Mouse (Mus musculus): ENCODE data around the gene Timm22. TPM values are rescaled to one million over a fixed set of nuclear protein-coding genes. Genes with fewer than 3 reads are reported as not detected.

The Timm22 gene
- polyA plus RNA-seq (2012; ENCODE audit: insufficient read depth, low replicate concordance) = 4.0 and 29.0 TPM in 2 replicates

- Histone ChIP-seq H3K9me3 (no peaks in the 10 kb centered on the region), H3K36me3 (replicated peaks; ENCODE audit: low read length) (peaks cover 16% of the 10 kb centered on the region), H3K4me3 (replicated peaks) (peak within 1 kb of the TSS; percentile 99), H3K27me3 (replicated peaks) (peaks cover 3% of the 10 kb centered on the region), H3K4me1 (peaks cover 19% of the 10 kb centered on the region)
- TF ChIP-seq FLI1 (IDR thresholded peaks at IDR 0.05; ENCODE audit: low read length) = no peak
- TF ChIP-seq GATA1 (IDR thresholded peaks at IDR 0.05; ENCODE audit: borderline replicate concordance, low read length) = no peak
Measured at GRCm38 (mm10) chr11:76406702-76407583, at the start of gene Timm22. Gene Timm22 (plus strand): TSS chr11:76406952.

- Histone ChIP-seq H3K4me1 (peaks cover 4% of the 10 kb centered on the region; the same call in 1 of the 2 replicates), H3K27me3 (replicated peaks) (peaks cover 6% of the 10 kb centered on the region), H3K9me3 (no peaks in the 10 kb centered on the region), H3K36me3 (replicated peaks; ENCODE audit: low read length) (no peaks in the 10 kb centered on the region), H3K4me3 (replicated peaks) (no peak overlapping the region)
- TF ChIP-seq GATA1 (IDR thresholded peaks at IDR 0.05; ENCODE audit: borderline replicate concordance, low read length) (no peak), FLI1 (IDR thresholded peaks at IDR 0.05; ENCODE audit: low read length) (no peak)
Measured at GRCm38 (mm10) chr11:76357464-76357863, 49.3 kb upstream of the Timm22 start.

GRCm38 (mm10) chr11:76358628-76359320 lies 48.0 kb upstream of the Timm22 start:
- H3K4me1 ChIP-seq = peaks cover 5% of the 10 kb centered on the region; the same call in 1 of the 2 replicates
- no peak overlapping the region for H3K4me3 ChIP-seq (replicated peaks)
- TF ChIP-seq FLI1 (IDR thresholded peaks at IDR 0.05; ENCODE audit: low read length) (no peak), GATA1 (IDR thresholded peaks at IDR 0.05; ENCODE audit: borderline replicate concordance, low read length) (no peak)

GRCm38 (mm10) chr11:76360255-76360654 lies 46.5 kb upstream of the Timm22 start:
- no peak for TF ChIP-seq GATA1 (IDR thresholded peaks at IDR 0.05; ENCODE audit: borderline replicate concordance, low read length)
- TF ChIP-seq FLI1 (IDR thresholded peaks at IDR 0.05; ENCODE audit: low read length) = no peak
- Histone ChIP-seq H3K4me1 (peaks cover 8% of the 10 kb centered on the region; the same call in 1 of the 2 replicates), H3K4me3 (replicated peaks) (no peak overlapping the region), H3K9me3 (no peaks in the 10 kb centered on the region), H3K36me3 (replicated peaks; ENCODE audit: low read length) (no peaks in the 10 kb centered on the region), H3K27me3 (replicated peaks) (no peaks in the 10 kb centered on the region)

More at GRCm38 (mm10) chr11:76358628-76359320, 48.0 kb upstream of the Timm22 start:
- peaks cover 2% of the 10 kb centered on the region for H3K27me3 ChIP-seq (replicated peaks)
- H3K36me3 ChIP-seq (replicated peaks; ENCODE audit: low read length) = no peaks in the 10 kb centered on the region
- no peaks in the 10 kb centered on the region for H3K9me3 ChIP-seq

GRCm38 (mm10) chr11:76361422-76361821 lies 45.3 kb upstream of the Timm22 start:
- TF ChIP-seq FLI1 (IDR thresholded peaks at IDR 0.05; ENCODE audit: low read length) (no peak), GATA1 (IDR thresholded peaks at IDR 0.05; ENCODE audit: borderline replicate concordance, low read length) (no peak)
- Histone ChIP-seq H3K4me1 (peaks cover 10% of the 10 kb centered on the region), H3K9me3 (no peaks in the 10 kb centered on the region), H3K4me3 (replicated peaks) (no peak overlapping the region), H3K36me3 (replicated peaks; ENCODE audit: low read length) (no peaks in the 10 kb centered on the region), H3K27me3 (replicated peaks) (no peaks in the 10 kb centered on the region)

GRCm38 (mm10) chr11:76363178-76363577 lies 43.6 kb upstream of the Timm22 start:
- no peaks in the 10 kb centered on the region for H3K36me3 ChIP-seq (replicated peaks; ENCODE audit: low read length)
- TF ChIP-seq GATA1 (IDR thresholded peaks at IDR 0.05; ENCODE audit: borderline replicate concordance, low read length) = no peak
- TF ChIP-seq FLI1 (IDR thresholded peaks at IDR 0.05; ENCODE audit: low read length) = no peak
- no peak overlapping the region for H3K4me3 ChIP-seq (replicated peaks)
- H3K27me3 ChIP-seq (replicated peaks) = no peaks in the 10 kb centered on the region
- H3K9me3 ChIP-seq = no peaks in the 10 kb centered on the region
- peaks cover 26% of the 10 kb centered on the region for H3K4me1 ChIP-seq

- Histone ChIP-seq H3K36me3 (replicated peaks; ENCODE audit: low read length) (no peaks in the 10 kb centered on the region), H3K27me3 (replicated peaks) (no peaks in the 10 kb centered on the region), H3K4me3 (replicated peaks) (no peak overlapping the region), H3K9me3 (no peaks in the 10 kb centered on the region), H3K4me1 (peaks cover 28% of the 10 kb centered on the region)
- TF ChIP-seq GATA1 (IDR thresholded peaks at IDR 0.05; ENCODE audit: borderline replicate concordance, low read length) (no peak), FLI1 (IDR thresholded peaks at IDR 0.05; ENCODE audit: low read length) (no peak)
Measured at GRCm38 (mm10) chr11:76363636-76364035, 43.1 kb upstream of the Timm22 start.

- Histone ChIP-seq H3K27me3 (replicated peaks) (no peaks in the 10 kb centered on the region), H3K36me3 (replicated peaks; ENCODE audit: low read length) (no peaks in the 10 kb centered on the region), H3K4me3 (replicated peaks) (no peak overlapping the region), H3K4me1 (peaks cover 28% of the 10 kb centered on the region), H3K9me3 (no peaks in the 10 kb centered on the region)
- TF ChIP-seq FLI1 (IDR thresholded peaks at IDR 0.05; ENCODE audit: low read length) (no peak), GATA1 (IDR thresholded peaks at IDR 0.05; ENCODE audit: borderline replicate concordance, low read length) (no peak)
Measured at GRCm38 (mm10) chr11:76364038-76364437, 42.7 kb upstream of the Timm22 start.

GRCm38 (mm10) chr11:76366720-76367119 lies 40.0 kb upstream of the Timm22 start:
- TF ChIP-seq FLI1 (IDR thresholded peaks at IDR 0.05; ENCODE audit: low read length) = no peak
- TF ChIP-seq GATA1 (IDR thresholded peaks at IDR 0.05; ENCODE audit: borderline replicate concordance, low read length) = no peak

More at GRCm38 (mm10) chr11:76366720-76367119, 40.0 kb upstream of the Timm22 start:
- Histone ChIP-seq H3K27me3 (replicated peaks) (peaks cover 4% of the 10 kb centered on the region), H3K9me3 (no peaks in the 10 kb centered on the region), H3K4me1 (peaks cover 30% of the 10 kb centered on the region), H3K36me3 (replicated peaks; ENCODE audit: low read length) (no peaks in the 10 kb centered on the region), H3K4me3 (replicated peaks) (no peak overlapping the region)

All from megakaryocyte, embryonic 14.5 days (primary cell).